Mouse (Mus musculus) MEL (cell line): ENCODE results near the gene Tdrd12. TPM values are rescaled to one million over a fixed set of nuclear protein-coding genes. Genes with fewer than 3 reads are reported as not detected.
A peak's percentile ranks its signal among the peaks of the same experiment; 100 is the strongest.

Experiments
- DNase-seq: peaks from one replicate; pipeline ENCODE4 v3.0.0; 2011; ENCODE audit warnings: low read depth, low spot score
- H3K27ac ChIP-seq: 2 replicates; pipeline ENCODE4 v1.5.1; 2012; ENCODE audit warnings: low read depth, mild to moderate bottlenecking, control low read depth, low read length, moderate library complexity; ENCODE audit not compliant: control insufficient read depth
- H3K27me3 ChIP-seq, 2 experiments: fragments of 150-350 bp in 1 of 2; sonication (generic) in 1 of 2; 2 replicates each; pipeline ENCODE4 v1.6.1; 2012; ENCODE audit warnings: low read length in 2 of 2, mild to moderate bottlenecking in 2 of 2, improper control_type of control experiment in 1 of 2, moderate library complexity in 1 of 2; ENCODE audit not compliant: insufficient read depth in 2 of 2, control insufficient read depth in 1 of 2
- H3K36me3 ChIP-seq, 2 experiments: 2 replicates each; pipeline ENCODE4 v1.6.1; 2012 to 2014; ENCODE audit warnings: low read length in 2 of 2, improper control_type of control experiment in 1 of 2, inconsistent platforms in 1 of 2, mild to moderate bottlenecking in 1 of 2; ENCODE audit not compliant: insufficient read depth in 2 of 2, control insufficient read depth in 1 of 2
- H3K4me1 ChIP-seq, 2 experiments: fragments of 150-350 bp in 1 of 2; sonication (generic) in 1 of 2; 2 replicates each; pipeline ENCODE4 v1.6.1; 2012; ENCODE audit warnings: low read length in 2 of 2, improper control_type of control experiment in 1 of 2, mild to moderate bottlenecking in 1 of 2; ENCODE audit not compliant: insufficient read depth in 2 of 2, control insufficient read depth in 1 of 2
- H3K4me3 ChIP-seq, 2 experiments: fragments of 150-350 bp in 1 of 2; sonication (generic) in 1 of 2; 2 replicates each; pipeline ENCODE4 v1.5.1; 2012; ENCODE audit warnings: low read depth in 2 of 2, low read length in 2 of 2, mild to moderate bottlenecking in 2 of 2, moderate library complexity in 2 of 2, control low read depth in 1 of 2, improper control_type of control experiment in 1 of 2; ENCODE audit not compliant: control insufficient read depth in 1 of 2, insufficient read depth in 1 of 2
- H3K79me2 ChIP-seq: 2 replicates; pipeline ENCODE4 v1.6.1; 2012; ENCODE audit warnings: mild to moderate bottlenecking, low read length, moderate library complexity; ENCODE audit not compliant: control insufficient read depth, poor library complexity, insufficient read depth
- H3K9ac ChIP-seq: 2 replicates; pipeline ENCODE4 v1.6.1; 2012; ENCODE audit warnings: low read depth, mild to moderate bottlenecking, control low read depth, low read length, moderate library complexity; ENCODE audit not compliant: control insufficient read depth, poor library complexity, severe bottlenecking
- H3K9me3 ChIP-seq: fragments of 150-350 bp; sonication (generic); replicated peaks from 2 replicates; pipeline ENCODE4 v1.6.1; 2012; ENCODE audit warnings: mild to moderate bottlenecking, low read length, improper control_type of control experiment, moderate library complexity; ENCODE audit not compliant: insufficient read depth
- CHD1 ChIP-seq: IDR thresholded peaks from 2 replicates; pipeline ENCODE4 v1.6.1; 2012; ENCODE audit warnings: low read depth, mild to moderate bottlenecking, inconsistent platforms, low read length, improper control_type of control experiment
- CTCF ChIP-seq, 3 experiments: IDR thresholded peaks in 2 of 3; conservative IDR thresholded peaks in 1 of 3; 2 replicates each; pipeline ENCODE4 v1.5.1; 2011 to 2012; ENCODE audit warnings: low read length in 3 of 3, low read depth in 2 of 3, mild to moderate bottlenecking in 2 of 3, improper control_type of control experiment in 1 of 3, inconsistent platforms in 1 of 3, mixed read lengths in 1 of 3, moderate library complexity in 1 of 3; ENCODE audit not compliant: control insufficient read depth in 1 of 3, insufficient read depth in 1 of 3, poor library complexity in 1 of 3, severe bottlenecking in 1 of 3
- E2F4 ChIP-seq: IDR thresholded peaks from 2 replicates; pipeline ENCODE4 v1.6.1; 2011; ENCODE audit warnings: low read depth, low read length, improper control_type of control experiment, borderline replicate concordance
- ELF1 ChIP-seq: IDR thresholded peaks from 2 replicates; pipeline ENCODE4 v1.6.1; 2014; ENCODE audit warnings: low read depth, mild to moderate bottlenecking, inconsistent platforms, low read length, improper control_type of control experiment, moderate library complexity
- EP300 ChIP-seq, 2 experiments: IDR thresholded peaks; 2 replicates each; pipeline ENCODE4 v1.6.1; 2011; ENCODE audit warnings: improper control_type of control experiment in 2 of 2, low read length in 2 of 2, low read depth in 1 of 2, mild to moderate bottlenecking in 1 of 2
- ETS1 ChIP-seq: IDR thresholded peaks from 2 replicates; pipeline ENCODE4 v1.6.1; 2012; ENCODE audit warnings: low read depth, mild to moderate bottlenecking, inconsistent platforms, low read length, improper control_type of control experiment, moderate library complexity
- GABPA ChIP-seq: IDR thresholded peaks from 2 replicates; pipeline ENCODE4 v1.6.1; 2012; ENCODE audit warnings: low read depth, mild to moderate bottlenecking, inconsistent platforms, low read length, improper control_type of control experiment, moderate library complexity
- GATA1 ChIP-seq: IDR thresholded peaks from 2 replicates; pipeline ENCODE4 v1.6.1; 2011; ENCODE audit warnings: low read depth, low read length, improper control_type of control experiment
- HCFC1 ChIP-seq: IDR thresholded peaks from 2 replicates; pipeline ENCODE4 v1.6.1; 2012; ENCODE audit warnings: low read depth, mild to moderate bottlenecking, inconsistent platforms, low read length, improper control_type of control experiment, moderate library complexity
- JUND ChIP-seq: IDR thresholded peaks from 2 replicates; pipeline ENCODE4 v1.6.1; 2011; ENCODE audit warnings: low read depth, mild to moderate bottlenecking, improper control_type of control experiment, low read length
- KAT2A ChIP-seq: conservative IDR thresholded peaks from 2 replicates; pipeline ENCODE4 v1.6.1; 2012; ENCODE audit warnings: low read depth, low read length, improper control_type of control experiment, inconsistent platforms
- MAFK ChIP-seq: IDR thresholded peaks from 2 replicates; pipeline ENCODE4 v1.6.1; 2011; ENCODE audit warnings: low read depth, mild to moderate bottlenecking, low read length, improper control_type of control experiment, borderline replicate concordance
- MAX ChIP-seq: IDR thresholded peaks from 2 replicates; pipeline ENCODE4 v1.6.1; 2011; ENCODE audit warnings: low read length, improper control_type of control experiment
- MAZ ChIP-seq: IDR thresholded peaks from 2 replicates; pipeline ENCODE4 v1.6.1; 2012; ENCODE audit warnings: low read depth, mild to moderate bottlenecking, inconsistent platforms, low read length, improper control_type of control experiment
- MEF2A ChIP-seq: IDR thresholded peaks from 2 replicates; pipeline ENCODE4 v1.6.1; 2014; ENCODE audit warnings: low read depth, mild to moderate bottlenecking, inconsistent platforms, low read length, improper control_type of control experiment; ENCODE audit not compliant: poor library complexity, insufficient replicate concordance, severe bottlenecking; ENCODE audit errors: extremely low read depth
- MYB ChIP-seq: IDR thresholded peaks from 2 replicates; pipeline ENCODE4 v1.6.1; 2011; ENCODE audit warnings: mild to moderate bottlenecking, low read depth, low read length, improper control_type of control experiment
- MYC ChIP-seq: IDR thresholded peaks from 2 replicates; pipeline ENCODE4 v1.6.1; 2011; ENCODE audit warnings: low read depth, mild to moderate bottlenecking, low read length, improper control_type of control experiment, moderate library complexity
- NRF1 ChIP-seq: IDR thresholded peaks from 2 replicates; pipeline ENCODE4 v1.6.1; 2014; ENCODE audit warnings: low read depth, mild to moderate bottlenecking, inconsistent platforms, low read length, improper control_type of control experiment, moderate library complexity; ENCODE audit not compliant: poor library complexity, insufficient read depth, severe bottlenecking
- POLR2AphosphoS2 ChIP-seq: IDR thresholded peaks from 2 replicates; pipeline ENCODE4 v1.6.1; 2011; ENCODE audit warnings: low read length, improper control_type of control experiment
- RAD21 ChIP-seq: IDR thresholded peaks from 2 replicates; pipeline ENCODE4 v1.6.1; 2011; ENCODE audit warnings: mild to moderate bottlenecking, low read depth, low read length, improper control_type of control experiment
- RCOR1 ChIP-seq: IDR thresholded peaks from 2 replicates; pipeline ENCODE4 v1.6.1; 2012; ENCODE audit warnings: low read depth, mild to moderate bottlenecking, inconsistent platforms, low read length, improper control_type of control experiment
- SIN3A ChIP-seq: IDR thresholded peaks from 2 replicates; pipeline ENCODE4 v1.6.1; 2012; ENCODE audit warnings: low read length, improper control_type of control experiment, inconsistent platforms
- TBP ChIP-seq: IDR thresholded peaks from 2 replicates; pipeline ENCODE4 v1.8.0; 2011; ENCODE audit warnings: low read depth, low read length, improper control_type of control experiment
- TCF12 ChIP-seq: IDR thresholded peaks from 2 replicates; pipeline ENCODE4 v1.6.1; 2014; ENCODE audit warnings: low read depth, mild to moderate bottlenecking, inconsistent platforms, low read length, improper control_type of control experiment, moderate library complexity
- UBTF ChIP-seq: IDR thresholded peaks from 2 replicates; pipeline ENCODE4 v1.6.1; 2012; ENCODE audit warnings: low read depth, mild to moderate bottlenecking, inconsistent platforms, low read length, improper control_type of control experiment, moderate library complexity, borderline replicate concordance; ENCODE audit not compliant: insufficient read depth
- USF1 ChIP-seq: IDR thresholded peaks from 2 replicates; pipeline ENCODE4 v1.6.1; 2014; ENCODE audit warnings: low read depth, mild to moderate bottlenecking, inconsistent platforms, low read length, improper control_type of control experiment, moderate library complexity
- USF2 ChIP-seq, 2 experiments: IDR thresholded peaks; 2 replicates each; pipeline ENCODE4 v1.6.1; 2011 to 2012; ENCODE audit warnings: improper control_type of control experiment in 2 of 2, low read length in 2 of 2, borderline replicate concordance in 1 of 2, inconsistent platforms in 1 of 2, low read depth in 1 of 2, mild to moderate bottlenecking in 1 of 2; ENCODE audit not compliant: insufficient read depth in 1 of 2
- ZKSCAN1 ChIP-seq: IDR thresholded peaks from 2 replicates; pipeline ENCODE4 v1.6.1; 2012; ENCODE audit warnings: low read depth, mild to moderate bottlenecking, inconsistent platforms, low read length, improper control_type of control experiment, moderate library complexity
- ZMIZ1 ChIP-seq: IDR thresholded peaks from 2 replicates; pipeline ENCODE4 v1.6.1; 2012; ENCODE audit warnings: low read depth, mild to moderate bottlenecking, inconsistent platforms, low read length, improper control_type of control experiment, moderate library complexity
- ZNF384 ChIP-seq: IDR thresholded peaks from 2 replicates; pipeline ENCODE4 v1.6.1; 2012; ENCODE audit warnings: low read depth, mild to moderate bottlenecking, inconsistent platforms, low read length, improper control_type of control experiment
- polyA plus RNA-seq, 2 experiments: library from polyadenylated mRNA; stranded (reverse) in 1 of 2; unstranded in 1 of 2; fragments of >175 nt in 1 of 2; fragments of >200 nt in 1 of 2; gene quantifications; 2 replicates each; pipeline versions ENCODE4 v1.2.1 to v1.2.4; 2012; ENCODE audit warnings: low replicate concordance in 2 of 2, low read depth in 1 of 2; ENCODE audit not compliant: insufficient read length in 2 of 2, insufficient read depth in 1 of 2, missing spikeins in 1 of 2
- total RNA-seq: library from RNA; depleted of rRNA; stranded (reverse); fragments of 300-350 nt; gene quantifications from 2 replicates; pipeline ENCODE4 v1.2.3, GENCODE M21; 2012

Gene Tdrd12
- total and polyA plus RNA-seq, 3 experiments = 0.25 to 0.50 TPM; not detected in 1

DNA sequence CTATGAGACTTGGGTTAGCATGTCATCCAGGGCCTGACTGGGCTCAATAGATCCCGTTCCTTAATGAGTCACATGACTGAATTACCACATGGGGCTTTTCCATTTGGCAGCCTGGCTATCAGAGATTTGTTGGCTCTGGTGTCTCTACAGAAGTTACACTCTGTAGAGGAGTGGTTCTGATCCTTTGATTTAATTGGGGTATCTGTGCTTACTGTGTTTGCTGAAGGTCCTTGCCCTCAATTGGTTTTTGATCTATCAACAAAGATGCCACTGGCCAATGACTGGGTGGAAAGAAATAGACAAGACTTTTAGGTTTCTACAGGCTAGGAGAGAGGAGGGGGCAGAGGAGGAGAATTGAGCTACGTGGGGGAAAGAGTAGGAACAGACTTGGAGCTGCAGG, 21.1 kb upstream of the Tdrd12 start:
- Histone ChIP-seq H3K4me1 (peaks cover 17 to 51% of the 10 kb centered on the region in 2 experiments), H3K9ac (no peak overlapping the region), H3K27ac (no peak overlapping the region), H3K27me3 (no peaks in the 10 kb centered on the region), H3K36me3 (peaks cover 0 to 44% of the 10 kb centered on the region in 2 experiments; a peak in 2 of 4 replicates), H3K9me3 (no peaks in the 10 kb centered on the region), H3K4me3 (no peak overlapping the region), H3K79me2 (peaks cover 14% of the 10 kb centered on the region)
- DNase-seq = no peak
- TF ChIP-seq USF1 (0 out of 2 replicates have a peak, but pooled peaks have one; percentile 31), TBP (no peak), MYB (no peak)

DNA sequence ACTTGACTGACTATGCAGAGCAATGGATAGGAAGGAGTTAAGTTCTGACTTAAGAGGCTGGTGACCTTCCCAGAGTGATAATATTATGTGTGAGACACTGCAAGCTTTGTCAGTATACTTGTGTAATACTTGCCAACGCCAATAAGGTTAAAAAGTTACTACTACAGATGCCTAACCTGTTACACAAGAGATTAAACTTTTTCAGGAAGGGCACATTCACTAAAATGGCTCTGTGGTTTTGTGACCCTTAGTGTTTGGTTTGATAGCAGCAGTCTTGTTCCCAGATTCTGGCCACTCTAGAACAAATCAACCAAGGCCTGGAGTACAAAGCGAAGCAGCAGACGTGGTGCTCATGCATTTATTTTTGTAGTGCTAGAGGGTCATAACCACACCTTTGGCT, 20.0 kb upstream of the Tdrd12 start:
- no peak overlapping the region for H3K9ac ChIP-seq
- H3K9me3 ChIP-seq = no peaks in the 10 kb centered on the region
- peak overlapping the region; percentile 48 for H3K27ac ChIP-seq
- peaks cover 14 to 44% of the 10 kb centered on the region in 2 experiments for H3K4me1 ChIP-seq
- peaks cover 0 to 42% of the 10 kb centered on the region in 2 experiments; a peak in 2 of 4 replicates for H3K36me3 ChIP-seq
- H3K79me2 ChIP-seq = peaks cover 15% of the 10 kb centered on the region
- DNase-seq = peak; percentile 84
- H3K27me3 ChIP-seq = no peaks in the 10 kb centered on the region
- no peak overlapping the region for H3K4me3 ChIP-seq
- TF ChIP-seq JUND (no peak), ETS1 (peak; percentile 86), MAX (no peak), HCFC1 (no peak), ZKSCAN1 (no peak), MEF2A (no peak), MAFK (no peak; the same call in 1 of the 2 replicates), MAZ (no peak), CHD1 (no peak), RCOR1 (peak; percentile 98), USF1 (no peak), ELF1 (no peak), ZMIZ1 (no peak), USF2 (IDR thresholded peaks at IDR 0.05; ENCODE audit: borderline replicate concordance in 1 of 2, insufficient read depth in 1 of 2, low read depth in 1 of 2, low read length in 2 of 2) (no peak), GATA1 (peak; percentile 85), SIN3A (peak; percentile 60; the same call in 1 of the 2 replicates), NRF1 (no peak), E2F4 (no peak), RAD21 (no peak), MYB (no peak), MYC (peak; percentile 62; the same call in 1 of the 2 replicates), TCF12 (peak; percentile 92), EP300 (IDR thresholded peaks at IDR 0.05; ENCODE audit: low read depth in 1 of 2, low read length in 2 of 2) (peak; percentile 88 to 93), POLR2AphosphoS2 (no peak), CTCF (IDR thresholded peaks at IDR 0.05 in 2 of 3, conservative IDR thresholded peaks at IDR 0.05 in 1 of 3; ENCODE audit: control insufficient read depth in 1 of 3, insufficient read depth in 1 of 3, low read depth in 2 of 3, low read length in 3 of 3, poor library complexity in 1 of 3, severe bottlenecking in 1 of 3) (no peak), TBP (peak; percentile 49; the same call in 1 of the 2 replicates), GABPA (no peak), UBTF (no peak), KAT2A (no peak), ZNF384 (peak; percentile 42; the same call in 1 of the 2 replicates)
